Mouse (Mus musculus) adrenal gland (tissue): ENCODE results near the gene Shisa3.

Source experiments
- intact Hi-C: fragments of 180-260 bp; cut with DNase I; formaldehyde crosslinking; loops from one replicate; pipeline ENCODE4 v1.15.1; 2025

Shisa3 gene

DNA sequence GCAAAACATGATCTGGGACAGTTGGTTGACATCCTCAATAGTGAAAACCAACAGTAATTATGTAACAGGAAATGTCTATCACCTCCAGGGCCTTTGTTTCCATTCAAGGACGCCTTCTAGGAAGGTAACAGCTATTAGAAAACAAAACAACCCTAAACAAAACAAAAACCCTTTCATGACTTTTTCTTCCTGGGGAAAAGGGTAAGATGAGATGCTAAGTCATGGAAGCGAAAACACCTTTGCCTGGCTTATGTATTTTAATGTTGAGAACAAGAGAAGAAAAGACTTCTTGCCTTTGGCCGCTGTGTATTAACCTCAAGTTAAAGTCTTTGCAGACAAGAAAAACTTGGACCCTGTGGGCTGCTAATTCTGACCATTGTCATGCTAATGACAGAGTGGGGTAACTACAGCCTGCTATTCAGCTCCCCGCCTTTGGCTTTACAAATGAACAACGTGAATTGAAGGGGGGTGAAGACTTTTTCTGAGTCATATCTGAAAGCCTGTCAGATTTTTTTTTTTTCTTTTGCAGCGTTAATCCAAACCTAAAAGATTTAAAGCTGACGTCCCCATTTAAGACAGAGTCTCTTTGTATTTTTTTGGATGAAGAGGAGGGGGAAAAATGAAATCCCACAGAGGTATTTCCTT is 25.6 kb downstream of the Shisa3 start:
- intact Hi-C loops: no loop called here

DNA sequence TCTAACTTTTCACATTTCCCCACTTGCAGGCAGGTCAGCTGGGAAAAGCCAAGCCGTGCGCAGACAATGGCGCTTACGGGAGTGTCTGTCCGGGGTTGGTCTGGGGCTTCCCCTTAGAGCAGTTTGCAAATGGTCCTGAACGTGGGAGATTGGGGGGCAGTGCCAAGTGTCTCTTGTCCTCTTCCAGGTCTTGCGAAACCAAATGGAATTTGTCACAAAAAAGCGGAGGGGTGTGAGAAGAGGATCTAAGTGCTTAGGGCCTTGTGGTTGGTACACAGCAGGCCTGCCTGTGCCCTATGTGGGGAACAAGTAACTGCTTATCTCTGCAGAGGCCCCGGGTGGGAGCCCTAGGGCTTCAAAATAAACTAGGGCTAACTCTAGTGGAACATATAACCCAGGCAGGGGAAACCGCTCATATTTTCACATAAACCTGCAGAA is 26.2 kb downstream of the Shisa3 start:
- intact Hi-C loops: no loop called here

GRCm38 (mm10) chr5:67634339-67634738 is 26.7 kb downstream of the Shisa3 start:
- intact Hi-C loops: no loop called here

- intact Hi-C loops: no loop called here
Measured at GRCm38 (mm10) chr5:67640596-67641312, 33.1 kb downstream of the Shisa3 start.

DNA sequence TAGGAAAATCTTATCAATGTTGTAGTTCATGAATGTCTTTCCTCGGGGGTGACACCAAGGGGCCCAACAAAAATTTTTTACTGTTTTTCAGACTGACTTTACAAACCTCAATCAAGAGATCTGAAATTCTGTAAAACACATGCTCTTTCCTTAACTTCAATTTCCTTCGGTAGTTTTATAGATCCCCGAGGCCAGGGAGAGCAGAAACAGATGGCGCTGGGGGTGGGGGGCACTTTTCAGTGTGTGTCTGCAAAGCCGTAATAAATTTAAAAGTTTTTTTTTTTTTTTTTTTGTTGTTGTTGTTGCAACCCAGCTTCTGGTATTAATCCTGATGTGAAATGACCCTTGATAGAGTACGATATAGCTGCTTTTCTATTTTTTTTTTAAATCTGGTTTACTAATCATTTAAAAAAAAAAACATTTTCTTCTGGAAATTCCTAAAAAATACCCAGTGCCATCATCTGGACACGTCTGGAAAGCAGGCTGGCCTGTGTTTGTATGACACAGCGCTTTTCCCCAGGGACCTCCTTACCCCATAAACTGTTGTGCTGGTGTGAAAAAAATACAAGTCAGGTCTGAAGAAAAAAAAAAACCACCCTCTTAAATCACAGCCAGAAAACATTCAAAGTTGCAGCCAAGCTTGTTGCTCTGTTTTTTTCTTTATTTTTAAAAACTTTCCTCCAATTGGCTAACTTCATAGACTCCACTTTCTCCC is 33.9 kb downstream of the Shisa3 start:
- intact Hi-C loops: no loop called here

DNA sequence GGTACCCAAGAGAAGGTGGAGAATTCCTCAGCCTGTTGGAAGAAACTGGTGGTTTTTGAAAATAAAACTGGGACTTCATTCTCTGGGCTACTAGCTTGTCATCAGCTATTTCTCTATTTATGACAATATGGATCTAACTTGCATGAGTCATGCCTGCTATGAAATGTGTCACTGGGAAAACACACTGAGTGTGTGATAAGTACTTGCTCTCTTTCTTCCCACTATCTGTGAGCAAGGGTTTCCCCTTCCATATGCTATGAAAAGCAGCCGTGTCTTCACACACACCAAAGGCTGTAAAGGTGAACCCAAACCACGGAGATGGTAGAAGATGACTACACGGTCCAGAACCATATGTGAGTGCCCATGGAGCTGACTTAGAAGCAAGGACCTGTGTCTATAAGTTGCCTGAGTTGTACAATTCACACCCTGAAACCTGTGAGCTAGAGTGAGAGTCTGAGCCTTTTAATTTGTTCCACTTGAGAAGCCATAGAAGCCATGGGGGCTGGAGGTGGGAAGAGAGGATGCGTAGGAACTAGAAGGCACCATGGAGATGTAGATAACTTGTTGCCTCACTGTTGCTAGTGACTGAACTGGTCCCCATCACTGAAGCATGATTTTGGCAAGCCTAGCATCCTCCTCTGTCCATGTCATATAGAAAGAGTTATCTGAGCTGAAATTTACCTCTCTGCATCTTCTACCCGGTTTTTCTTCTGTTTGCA is 36.0 kb downstream of the Shisa3 start:
- intact Hi-C loops: no loop called here

GRCm38 (mm10) chr5:67646756-67647529 is 39.3 kb downstream of the Shisa3 start:
- intact Hi-C loops: no loop called here

- intact Hi-C loops: no loop called here
Measured at GRCm38 (mm10) chr5:67647568-67647967, 39.9 kb downstream of the Shisa3 start.

GRCm38 (mm10) chr5:67649156-67649555 is 41.5 kb downstream of the Shisa3 start:
- intact Hi-C loops: no loop called here

DNA sequence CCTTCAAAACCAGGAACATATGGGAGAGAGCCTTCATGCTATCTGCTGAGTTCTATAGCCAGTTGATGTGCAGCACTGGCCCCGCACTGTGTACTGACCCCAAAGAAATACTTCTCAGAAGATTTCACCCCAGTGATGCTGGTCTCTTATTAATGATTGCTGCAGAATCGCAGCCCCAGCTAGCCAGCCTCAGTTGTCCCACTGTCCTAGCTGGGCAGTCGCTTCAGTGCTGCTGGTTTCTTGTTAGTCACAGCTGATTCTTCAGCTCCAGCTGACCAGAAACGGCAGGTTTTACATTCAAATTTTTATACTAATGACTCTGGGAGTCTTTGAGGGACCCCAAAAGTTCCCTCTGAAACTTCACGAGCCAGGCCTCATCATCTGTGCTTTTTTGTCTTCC is 42.3 kb downstream of the Shisa3 start:
- intact Hi-C loops: no loop called here

DNA sequence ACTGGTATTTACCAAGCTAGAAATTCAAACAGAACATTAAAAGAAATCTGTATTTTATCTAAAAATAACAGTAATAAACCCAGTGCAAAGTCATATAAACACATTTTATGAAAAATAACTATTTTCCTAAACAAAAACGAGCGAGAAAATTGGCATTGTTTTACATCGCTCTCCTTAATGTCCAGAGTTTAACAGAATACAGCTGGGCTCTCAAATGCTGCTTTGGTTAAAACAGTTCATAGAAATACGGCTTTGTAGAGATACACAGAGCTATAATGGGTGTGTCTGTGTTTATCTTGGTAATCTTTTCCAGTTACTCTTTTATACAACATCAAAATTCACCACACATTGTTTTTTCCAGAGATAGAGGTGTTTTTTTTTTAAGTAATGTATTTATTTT is 44.8 kb downstream of the Shisa3 start:
- intact Hi-C loops: no loop called here

- intact Hi-C loops: no loop called here
Measured at GRCm38 (mm10) chr5:67653543-67653942, 45.9 kb downstream of the Shisa3 start.

DNA sequence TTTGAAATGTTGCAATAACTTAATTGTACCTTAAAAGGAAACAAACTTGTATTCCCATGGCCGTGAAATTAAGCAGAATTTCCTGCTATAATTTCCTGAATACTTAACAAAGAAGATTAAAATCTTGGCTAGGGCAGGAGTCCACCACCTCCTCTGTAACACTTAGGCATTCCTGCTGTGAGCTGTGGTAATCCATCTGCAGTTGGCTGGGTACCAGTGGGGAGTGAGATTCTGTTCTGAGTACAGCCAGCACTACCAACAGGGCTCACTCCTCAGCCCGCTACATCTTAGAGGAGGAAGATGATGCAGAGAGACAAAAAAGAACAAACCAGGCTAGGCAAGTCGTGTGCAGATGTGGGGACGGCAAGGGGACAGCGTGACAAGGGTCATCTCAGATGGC is 46.9 kb downstream of the Shisa3 start:
- intact Hi-C loops: no loop called here

GRCm38 (mm10) chr5:67655696-67656519 is 48.2 kb downstream of the Shisa3 start:
- intact Hi-C loops: no loop called here

- intact Hi-C loops: no loop called here
Measured at GRCm38 (mm10) chr5:67656821-67657259, 49.2 kb downstream of the Shisa3 start.

GRCm38 (mm10) chr5:67659864-67660263 is 52.2 kb downstream of the Shisa3 start:
- intact Hi-C loops: no loop called here

DNA sequence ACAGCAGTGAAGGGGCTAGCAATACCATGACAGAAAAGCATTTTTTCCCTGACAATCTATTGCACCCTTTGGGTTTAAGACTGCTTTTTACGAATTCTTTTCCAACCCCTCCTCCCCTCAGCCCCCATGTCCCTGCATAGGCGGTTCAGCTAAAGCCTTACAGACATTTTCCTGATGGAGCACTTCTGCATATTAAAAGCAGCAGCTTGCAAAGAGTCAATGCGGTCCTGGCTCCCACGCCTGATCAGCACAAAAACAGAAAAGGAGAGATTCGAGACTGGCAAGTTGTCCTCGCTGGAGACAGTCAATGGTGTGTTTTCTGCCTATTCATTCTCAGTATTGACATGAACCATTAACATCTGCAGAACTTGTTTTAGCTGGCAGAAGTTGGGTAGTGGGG is 55.0 kb downstream of the Shisa3 start:
- intact Hi-C loops: no loop called here

DNA sequence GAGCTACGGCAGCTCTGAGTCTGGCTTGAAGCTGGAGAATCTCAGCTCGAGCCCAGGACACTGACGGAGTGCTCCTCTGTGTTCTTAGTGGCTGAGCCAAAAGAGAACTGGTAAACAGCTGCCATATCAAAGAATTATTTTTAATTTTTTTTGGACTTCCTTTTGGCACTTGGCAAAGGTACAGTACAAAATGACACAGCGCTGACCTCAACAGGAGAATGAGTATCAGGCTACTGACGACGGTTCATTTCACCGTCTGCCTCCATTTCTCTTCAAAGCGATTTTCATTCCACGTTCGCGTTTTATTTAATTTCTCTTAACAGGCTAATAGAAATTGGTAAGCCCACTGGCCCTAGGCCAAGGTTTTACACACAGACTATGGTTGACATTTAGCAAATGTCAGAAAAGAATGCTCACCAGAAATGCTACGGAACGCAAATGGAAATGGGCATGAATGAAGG is 61.8 kb downstream of the Shisa3 start:
- intact Hi-C loops: no loop called here

DNA sequence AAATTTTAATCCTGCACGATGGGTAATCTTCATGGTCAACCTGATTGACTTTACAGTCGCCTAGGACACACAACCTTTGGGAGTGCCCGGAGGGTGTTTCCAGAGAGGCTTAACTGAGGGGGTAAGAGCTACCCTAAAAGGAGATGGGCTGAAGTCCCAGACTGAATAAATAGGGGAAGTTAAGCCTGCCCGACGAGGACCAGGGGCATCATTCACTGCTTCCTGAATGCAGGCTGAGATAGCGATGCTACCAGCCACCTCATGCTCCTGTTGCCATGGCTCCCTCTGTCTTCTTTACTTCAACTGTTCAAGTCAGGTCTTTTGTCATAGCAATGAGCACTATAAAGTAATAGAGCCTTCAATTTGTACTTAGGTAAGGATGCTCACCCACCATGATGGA is 62.5 kb downstream of the Shisa3 start:
- intact Hi-C loops: no loop called here

- intact Hi-C loops: no loop called here
Measured at GRCm38 (mm10) chr5:67673008-67673407, 65.3 kb downstream of the Shisa3 start.
